31 mouse cellular contexts compared by ENCODE assay signal in the genomic region with DNA sequence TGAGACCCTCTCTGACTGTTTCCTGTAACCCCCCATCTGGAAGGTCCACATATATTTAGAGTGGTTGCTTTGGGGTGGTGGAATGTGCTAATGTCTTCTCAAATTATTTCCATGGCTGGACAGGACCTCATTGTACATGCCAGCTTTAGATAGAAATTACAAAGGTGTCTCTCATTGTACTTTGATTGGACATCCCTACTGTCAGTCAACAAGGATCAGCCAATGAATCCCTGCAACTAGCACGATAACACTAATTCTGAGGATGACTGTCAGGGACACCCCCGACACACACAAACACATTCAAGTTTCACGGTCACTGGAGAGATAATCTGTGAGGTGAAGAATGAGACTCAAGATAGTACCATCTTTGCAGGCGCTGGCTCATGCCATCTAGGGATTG. TPM values are rescaled to one million over a fixed set of nuclear protein-coding genes. Genes with fewer than 3 reads are reported as not detected.
"Had no signal": no experiment of that assay in that cellular context is flagged by ENCODE, and none has a peak within 500 bp of the region (broad histone marks: within the 10 kb centered on the region; RNA-seq: fewer than 3 reads in every experiment).

No protein-coding gene starts in this region.

- H3K4me2 ChIP-seq: heart, embryonic 11.5 days; heart, embryonic 13.5 days; heart, embryonic 15.5 days; hindbrain, embryonic 13.5 days; hindbrain, embryonic 15.5 days; kidney, embryonic 15.5 days; limb, embryonic 12.5 days; liver, embryonic 11.5 days; liver, embryonic 13.5 days; liver, embryonic 15.5 days had no signal

- DNase-seq: gastrocnemius, postnatal 14 days; gastrocnemius, postnatal 36 days; heart, adult 2 months; heart, postnatal 14 days; heart, postnatal 36 days; kidney, adult 11 months; kidney, adult 2 months; kidney, adult 9 months; kidney, postnatal 14 days; kidney, postnatal 36 days; liver; liver, embryonic 13.5 days had no signal

- H3K9me3 ChIP-seq: heart, embryonic 15.5 days; hindbrain, embryonic 15.5 days; limb, embryonic 10.5 days; liver, embryonic 13.5 days; liver, embryonic 15.5 days had no signal

- H3K27ac ChIP-seq: heart, adult 2 months; heart, embryonic 13.5 days; heart, embryonic 15.5 days; hindbrain, embryonic 13.5 days; hindbrain, embryonic 15.5 days; hindbrain, postnatal 0 days; kidney, embryonic 15.5 days; kidney, postnatal 0 days; left cerebral cortex, adult 2 months; limb, embryonic 10.5 days; limb, embryonic 12.5 days; liver, embryonic 13.5 days; liver, embryonic 15.5 days had no signal

- H3K27me3 ChIP-seq: heart, embryonic 13.5 days; heart, embryonic 15.5 days; hindbrain, embryonic 13.5 days; hindbrain, embryonic 15.5 days; kidney, embryonic 15.5 days; limb, embryonic 12.5 days had no signal

- ATAC-seq: hindbrain, postnatal 0 days; intestine, embryonic 16.5 days had no signal

- H3K36me3 ChIP-seq: heart, embryonic 13.5 days; heart, embryonic 15.5 days; hindbrain, embryonic 13.5 days; hindbrain, embryonic 15.5 days; kidney, embryonic 15.5 days; limb, embryonic 10.5 days; limb, embryonic 12.5 days; liver, embryonic 13.5 days; liver, embryonic 15.5 days had no signal

- H3K4me3 ChIP-seq: heart, adult 2 months; heart, embryonic 13.5 days; heart, embryonic 15.5 days; hindbrain, embryonic 13.5 days; hindbrain, embryonic 15.5 days; kidney, embryonic 15.5 days; left cerebral cortex, adult 2 months; limb, embryonic 10.5 days; limb, embryonic 12.5 days; liver, embryonic 13.5 days; liver, embryonic 15.5 days had no signal

- H3K9ac ChIP-seq: heart, embryonic 13.5 days; heart, embryonic 15.5 days; hindbrain, embryonic 13.5 days; hindbrain, embryonic 15.5 days; kidney, embryonic 15.5 days; limb, embryonic 12.5 days; liver, embryonic 13.5 days; liver, embryonic 15.5 days had no signal

- H3K4me1 ChIP-seq: heart, embryonic 13.5 days; heart, embryonic 15.5 days; hindbrain, embryonic 13.5 days; hindbrain, embryonic 15.5 days; kidney, embryonic 15.5 days; limb, embryonic 10.5 days; limb, embryonic 12.5 days; liver, embryonic 13.5 days; liver, embryonic 15.5 days had no signal

RNA-seq across cellular contexts. Expression of gene Tsks, which starts 4.3 kb away (rescaled TPM):
- total RNA-seq: gastrocnemius, adult 18-20 months; gastrocnemius, adult 8-10 months; gastrocnemius, postnatal 14 days; gastrocnemius, postnatal 36 days; heart, adult 2 months; heart, postnatal 14 days; heart, postnatal 36 days; hematopoietic stem cell, adult 5-6 weeks; hindbrain, postnatal 0 days had no signal
- polyA plus RNA-seq: heart, embryonic 11.5 days; intestine, embryonic 14.5 days; intestine, embryonic 16.5 days; large intestine, adult 2 months; liver, embryonic 15.5 days had no signal
